Mouse (Mus musculus): ENCODE data around the gene Sept5.

- no peak for TF ChIP-seq POLR2A (IDR thresholded peaks at IDR 0.05; ENCODE audit: low read depth, low read length)
- no peak for TF ChIP-seq CTCF (conservative IDR thresholded peaks at IDR 0.05; ENCODE audit: insufficient read depth, insufficient read length, low read depth, low read length)
Observed at GRCm38 (mm10) chr16:18632816-18633215, 3.1 kb upstream of the Sept5 start.
